18 mouse cellular contexts compared by ENCODE assay signal in genomic region chr10:86056297-86056903, GRCm38 (mm10). TPM values are rescaled to one million over a fixed set of nuclear protein-coding genes. Genes with fewer than 3 reads are reported as not detected.
A peak's percentile ranks its signal among the peaks of the same experiment; 100 is the strongest.
DNase-seq lines count a peak whose midpoint lies in the region; ATAC-seq and TF ChIP-seq lines count a peak whose summit lies in the region.
"Had no signal": no experiment of that assay in that cellular context is flagged by ENCODE, and none has a peak within 500 bp of the region (broad histone marks: within the 10 kb centered on the region; RNA-seq: fewer than 3 reads in every experiment).

No protein-coding gene starts in this region.

- no peaks in the 10 kb centered on the region for H3K9me3 ChIP-seq in liver, embryonic 11.5 days (ENCODE audit: control insufficient read depth, low read length)
- H3K9me3 ChIP-seq: liver, embryonic 15.5 days; midbrain, embryonic 12.5 days had no signal

- no peak for ATAC-seq in liver, embryonic 11.5 days (replicated peaks; ENCODE audit: low FRiP score)
- ATAC-seq: forebrain, embryonic 14.5 days had no signal

- TF ChIP-seq CTCF in heart, adult 2 months (IDR thresholded peaks at IDR 0.05) = peak; percentile 25
- peak; percentile 16; the same call in 1 of the 2 replicates for TF ChIP-seq CTCF in liver, adult 2 months (IDR thresholded peaks at IDR 0.05; ENCODE audit: low read depth, low read length)

- H3K4me2 ChIP-seq in liver, embryonic 11.5 days = no peak overlapping the region
- H3K4me2 ChIP-seq: liver, embryonic 15.5 days; midbrain, embryonic 12.5 days had no signal

- DNase-seq in heart, adult 2 months = no peak
- no peak for DNase-seq in heart, postnatal 10 days
- DNase-seq in liver, adult 2 months (ENCODE audit: extremely low read depth, low read depth, low spot score) = no peak
- DNase-seq in liver, embryonic 11.5 days (ENCODE audit: low spot score) = no peak
- DNase-seq in right cerebral cortex, postnatal 10 days (ENCODE audit: low spot score in 2 of 2) = peak; percentile 14 to 15
- DNase-seq in right cerebral cortex, postnatal 14 days = no peak
- DNase-seq in urinary bladder, postnatal 14 days (ENCODE audit: low spot score) = no peak
- no peak for DNase-seq in layer of hippocampus, adult 9-10 months (ENCODE audit: low spot score)
- DNase-seq: B cell, adult 2 months; cerebellum, adult 8-10 months; right cerebral cortex, postnatal 4 days; thymus, postnatal 36 days had no signal

- WGBS in heart, adult 2 months = 72% methylated on average over 8 of the region's 8 CpGs
- 84% methylated on average over 8 of the region's 8 CpGs for WGBS in liver, adult 2 months
- WGBS in liver, embryonic 11.5 days = 81% methylated on average over 8 of the region's 8 CpGs

- no peaks in the 10 kb centered on the region for H3K27me3 ChIP-seq in heart, adult 2 months (ENCODE audit: control insufficient read depth, insufficient read depth, low read length)
- no peaks in the 10 kb centered on the region for H3K27me3 ChIP-seq in liver, adult 2 months (ENCODE audit: control insufficient read depth, insufficient read depth, low read length)
- H3K27me3 ChIP-seq in liver, embryonic 11.5 days (replicated peaks; ENCODE audit: control insufficient read depth, insufficient read depth, low read length) = no peaks in the 10 kb centered on the region
- H3K27me3 ChIP-seq: liver, embryonic 15.5 days; midbrain, embryonic 12.5 days had no signal

- H3K9ac ChIP-seq in heart, adult 2 months (ENCODE audit: low read depth, low read length) = no peak overlapping the region
- H3K9ac ChIP-seq in liver, adult 2 months (ENCODE audit: low read depth, low read length) = no peak overlapping the region
- no peak overlapping the region for H3K9ac ChIP-seq in liver, embryonic 11.5 days (ENCODE audit: low read depth, low read length)
- H3K9ac ChIP-seq: liver, embryonic 15.5 days; midbrain, embryonic 12.5 days had no signal

- H3K79me2 ChIP-seq in heart, adult 2 months (replicated peaks; ENCODE audit: control insufficient read depth, insufficient read depth, low read length) = no peaks in the 10 kb centered on the region
- H3K79me2 ChIP-seq in liver, adult 2 months (ENCODE audit: control insufficient read depth, insufficient read depth, low read length) = no peaks in the 10 kb centered on the region

- H3K36me3 ChIP-seq in heart, adult 2 months (ENCODE audit: control insufficient read depth, insufficient read depth, low read length) = no peaks in the 10 kb centered on the region
- no peaks in the 10 kb centered on the region; the same call in 1 of the 2 replicates for H3K36me3 ChIP-seq in liver, adult 2 months (ENCODE audit: control insufficient read depth, insufficient read depth, low read length)
- peaks cover under 1% of the 10 kb centered on the region; the same call in 1 of the 2 replicates for H3K36me3 ChIP-seq in liver, embryonic 11.5 days (ENCODE audit: control insufficient read depth, insufficient read depth, low read length)

- no peak for TF ChIP-seq POLR2A in heart, adult 2 months (IDR thresholded peaks at IDR 0.05; ENCODE audit: insufficient read depth, low read depth, low read length)
- no peak for TF ChIP-seq POLR2A in liver, adult 2 months (IDR thresholded peaks at IDR 0.05; ENCODE audit: extremely low read depth, insufficient read depth, low read length)

- intact Hi-C loops in heart, adult 2 months (cut with DNase I) = no loop called here
- intact Hi-C loops in heart, postnatal 10 days (cut with DNase I) = no loop called here

- no peaks in the 10 kb centered on the region for H3K4me1 ChIP-seq in heart, adult 2 months (ENCODE audit: control insufficient read depth, insufficient read depth, low read length)
- no peaks in the 10 kb centered on the region for H3K4me1 ChIP-seq in liver, adult 2 months (ENCODE audit: control insufficient read depth, insufficient read depth, low read length)
- peaks cover 9% of the 10 kb centered on the region for H3K4me1 ChIP-seq in liver, embryonic 11.5 days (replicated peaks; ENCODE audit: control insufficient read depth, insufficient read depth, low read length)
- H3K4me1 ChIP-seq: midbrain, embryonic 12.5 days had no signal

- no peak for TF ChIP-seq EP300 in heart, adult 2 months (IDR thresholded peaks at IDR 0.05; ENCODE audit: insufficient read depth, low read depth, low read length)

- no peak overlapping the region for H3K4me3 ChIP-seq in heart, adult 2 months
- no peak overlapping the region for H3K4me3 ChIP-seq in liver, adult 2 months (ENCODE audit: insufficient read depth, low read depth, low read length)
- H3K4me3 ChIP-seq in liver, embryonic 11.5 days (ENCODE audit: low read depth, low read length) = no peak overlapping the region
- H3K4me3 ChIP-seq: liver, embryonic 15.5 days; midbrain, embryonic 12.5 days had no signal

- no peak overlapping the region for H3K27ac ChIP-seq in heart, adult 2 months
- H3K27ac ChIP-seq in liver, adult 2 months (replicated peaks; ENCODE audit: insufficient read depth, low read depth, low read length) = no peak overlapping the region
- no peak overlapping the region for H3K27ac ChIP-seq in liver, embryonic 11.5 days (ENCODE audit: low read depth, low read length)
- H3K27ac ChIP-seq: liver, embryonic 15.5 days; midbrain, embryonic 12.5 days had no signal

RNA-seq across cellular contexts. Expression of gene Fbxo7, which starts 34.6 kb away (rescaled TPM):
- total RNA-seq in heart, adult 2 months (2021) = 10 to 100 TPM; 13.2 to 16.2 TPM
- 16.7 and 20.2 TPM in 2 replicates for polyA plus RNA-seq in heart, adult 2 months (2012; rRNA removed)
- 10 to 100 TPM; 15.1 to 17.6 TPM for total RNA-seq in heart, postnatal 10 days (2021)
- total RNA-seq in liver, adult 2 months (2014; rRNA removed) = 13.0 and 14.8 TPM in 2 replicates
- 15.3 and 19.9 TPM in 2 replicates for polyA plus RNA-seq in liver, adult 2 months (2012; rRNA removed)
- 52.2 and 56.3 TPM in 2 replicates for polyA plus RNA-seq in liver, embryonic 11.5 days (2014; fragmentation: Nextera tagmentation; extraction: Ambion mirVana)

RNA-seq across cellular contexts. Expression of gene Bpifc, which starts 44.7 kb away (rescaled TPM):
- not detected for total RNA-seq in heart, adult 2 months (2021)
- not detected in 2 replicates for polyA plus RNA-seq in heart, adult 2 months (2012; rRNA removed)
- not detected for total RNA-seq in heart, postnatal 10 days (2021)
- not detected in 2 replicates for total RNA-seq in liver, adult 2 months (2014; rRNA removed)
- polyA plus RNA-seq in liver, adult 2 months (2012; rRNA removed) = not detected in 2 replicates
- not detected in 2 replicates for polyA plus RNA-seq in liver, embryonic 11.5 days (2014; fragmentation: Nextera tagmentation; extraction: Ambion mirVana)
- total RNA-seq: gastrocnemius, adult 8-10 months; layer of hippocampus, adult 18-20 months; left cerebral cortex, postnatal 25 days had no signal
- polyA plus RNA-seq: forebrain, embryonic 14.5 days; midbrain, embryonic 12.5 days had no signal

Comparison
In these comparisons a context has a peak if more than half of its experiments do, and no peak if none do; other contexts are left out.
1. DNase-seq: peak in right cerebral cortex, postnatal 10 days (2 of 2); none in heart, adult 2 months (0 of 2), heart, postnatal 10 days (0 of 2), liver, adult 2 months (single experiment), liver, embryonic 11.5 days (single experiment), right cerebral cortex, postnatal 14 days (single experiment), urinary bladder, postnatal 14 days (single experiment) and layer of hippocampus, adult 9-10 months (single experiment).